ENCODE assay signal across 7 mouse cellular contexts in genomic region chr7:45434203-45435015, GRCm38 (mm10). TPM values are rescaled to one million over a fixed set of nuclear protein-coding genes. Genes with fewer than 3 reads are reported as not detected.
DNase-seq lines count a peak whose midpoint lies in the region; ATAC-seq lines count a peak whose summit lies in the region.

Gys1 (plus strand) TSS chr7:45434844.

- H3K4me1 ChIP-seq in embryonic facial prominence, embryonic 12.5 days: peaks cover 43% of the 10 kb centered on the region
- H3K4me1 ChIP-seq in limb, embryonic 11.5 days (ENCODE audit: control insufficient read depth, insufficient read depth, low read length): peaks cover 36% of the 10 kb centered on the region
- H3K4me1 ChIP-seq in midbrain, embryonic 14.5 days (ENCODE audit: control insufficient read depth, insufficient read depth, low read length): peaks cover 30% of the 10 kb centered on the region

- peak within 1 kb of the TSS; percentile 89 for H3K9ac ChIP-seq in embryonic facial prominence, embryonic 12.5 days
- peak within 1 kb of the TSS; percentile 88 for H3K9ac ChIP-seq in limb, embryonic 11.5 days (ENCODE audit: low read length)
- peak within 1 kb of the TSS; percentile 59 for H3K9ac ChIP-seq in midbrain, embryonic 14.5 days (replicated peaks; ENCODE audit: low read length)

- H3K27ac ChIP-seq in embryonic facial prominence, embryonic 12.5 days: peak within 1 kb of the TSS; percentile 90
- H3K27ac ChIP-seq in limb, embryonic 11.5 days (replicated peaks; ENCODE audit: low read depth, low read length): peak within 1 kb of the TSS; percentile 75
- H3K27ac ChIP-seq in midbrain, embryonic 14.5 days (replicated peaks; ENCODE audit: low read depth, low read length): peak within 1 kb of the TSS; percentile 92

- H3K27me3 ChIP-seq in embryonic facial prominence, embryonic 12.5 days: no peaks in the 10 kb centered on the region
- H3K27me3 ChIP-seq in limb, embryonic 11.5 days (ENCODE audit: control insufficient read depth, insufficient read depth, low read length): no peaks in the 10 kb centered on the region
- H3K27me3 ChIP-seq in midbrain, embryonic 14.5 days (ENCODE audit: control insufficient read depth, insufficient read depth, low read length): no peaks in the 10 kb centered on the region

- DNase-seq in adrenal gland, postnatal 25 days: peak; percentile 100
- peak; percentile 100 for DNase-seq in heart, adult 11 months
- peak; percentile 100 for DNase-seq in kidney, adult 18-20 months
- peak; percentile 100 for DNase-seq in limb, embryonic 11.5 days (ENCODE audit: low spot score)
- DNase-seq in midbrain, embryonic 14.5 days: peak; percentile 100
- peak; percentile 100 for DNase-seq in spleen, adult 18-20 months

- peak; percentile 96 for ATAC-seq in embryonic facial prominence, embryonic 12.5 days (ENCODE audit: insufficient number of reproducible peaks, insufficient read depth, low FRiP score, low TSS enrichment)
- peak; percentile 94 for ATAC-seq in limb, embryonic 11.5 days (ENCODE audit: insufficient number of reproducible peaks, low FRiP score, low TSS enrichment, low read depth)
- ATAC-seq in midbrain, embryonic 14.5 days (ENCODE audit: low FRiP score, low TSS enrichment): peak; percentile 97

- no peaks in the 10 kb centered on the region for H3K9me3 ChIP-seq in embryonic facial prominence, embryonic 12.5 days
- H3K9me3 ChIP-seq in limb, embryonic 11.5 days (ENCODE audit: control insufficient read depth, low read length): no peaks in the 10 kb centered on the region
- H3K9me3 ChIP-seq in midbrain, embryonic 14.5 days (ENCODE audit: control insufficient read depth, low read length): no peaks in the 10 kb centered on the region

- H3K4me2 ChIP-seq in embryonic facial prominence, embryonic 12.5 days (replicated peaks): peak within 1 kb of the TSS; percentile 97
- H3K4me2 ChIP-seq in limb, embryonic 11.5 days (ENCODE audit: low read depth, severe bottlenecking): peak within 1 kb of the TSS; percentile 92
- H3K4me2 ChIP-seq in midbrain, embryonic 14.5 days (ENCODE audit: low read length): peak within 1 kb of the TSS; percentile 75

- peak within 1 kb of the TSS; percentile 95 for H3K4me3 ChIP-seq in embryonic facial prominence, embryonic 12.5 days
- peak within 1 kb of the TSS; percentile 82 for H3K4me3 ChIP-seq in limb, embryonic 11.5 days (ENCODE audit: low read depth, low read length)
- peak within 1 kb of the TSS; percentile 70 for H3K4me3 ChIP-seq in midbrain, embryonic 14.5 days (replicated peaks; ENCODE audit: low read depth, low read length)

- under 1% methylated on average over 45 of the region's 45 CpGs for WGBS in embryonic facial prominence, embryonic 12.5 days
- 0% methylated on average over 45 of the region's 45 CpGs for WGBS in limb, embryonic 11.5 days
- WGBS in midbrain, embryonic 14.5 days: under 1% methylated on average over 45 of the region's 45 CpGs

- peaks cover 27% of the 10 kb centered on the region for H3K36me3 ChIP-seq in embryonic facial prominence, embryonic 12.5 days
- H3K36me3 ChIP-seq in limb, embryonic 11.5 days (ENCODE audit: control insufficient read depth, insufficient read depth, low read length): peaks cover 3% of the 10 kb centered on the region
- peaks cover 26% of the 10 kb centered on the region for H3K36me3 ChIP-seq in midbrain, embryonic 14.5 days (ENCODE audit: control insufficient read depth, insufficient read depth, low read length)

RNA-seq across cellular contexts. Expression of gene Gys1, which starts in this region (rescaled TPM):
- 39.4 and 44.2 TPM in 2 replicates for total RNA-seq in adrenal gland, postnatal 25 days (2021)
- polyA plus RNA-seq in embryonic facial prominence, embryonic 12.5 days (2016; fragmentation: Nextera tagmentation; extraction: Ambion mirVana): 43.2 and 45.4 TPM in 2 replicates
- 39.1 and 41.8 TPM in 2 replicates for polyA plus RNA-seq in limb, embryonic 11.5 days (2014; fragmentation: Nextera tagmentation; extraction: Ambion mirVana)
- 15.5 TPM in 2 replicates for polyA plus RNA-seq in midbrain, embryonic 14.5 days (2014; fragmentation: Nextera tagmentation; extraction: Ambion mirVana)

Comparison
In these comparisons a context has a peak if more than half of its experiments do, and no peak if none do; other contexts are left out.
1. Peak in every context shown above with its lines: DNase-seq, ATAC-seq, H3K4me3 ChIP-seq and H3K27ac ChIP-seq.